Mouse (Mus musculus): ENCODE measurements around the gene Vps9d1. TPM values are rescaled to one million over a fixed set of nuclear protein-coding genes. Genes with fewer than 3 reads are reported as not detected.
"Not testable (repeated sequence)": the region's sequence is repeated elsewhere in the genome, so short reads cannot be mapped to it uniquely, and the experiment has no call there.

Vps9d1 gene
- 58.8 and 66.6 TPM in 2 replicates for polyA plus RNA-seq (2015; fragmentation: Nextera tagmentation; extraction: Ambion mirVana)

- Histone ChIP-seq H3K27ac (replicated peaks) (peak within 1 kb of the TSS; percentile 91), H3K27me3 (no peaks in the 10 kb centered on the region), H3K4me1 (replicated peaks) (peaks cover 32% of the 10 kb centered on the region), H3K9ac (peak within 1 kb of the TSS; percentile 90), H3K36me3 (peaks cover 40% of the 10 kb centered on the region), H3K9me3 (no peaks in the 10 kb centered on the region), H3K4me2 (peak within 1 kb of the TSS; percentile 92), H3K4me3 (peak within 1 kb of the TSS; percentile 84)
- peak; percentile 95 for ATAC-seq (ENCODE audit: low FRiP score, low read depth)
- under 1% methylated on average over 83 of the region's 99 CpGs for WGBS
Observed at GRCm38 (mm10) chr8:123254099-123254885, at the start of gene Vps9d1, which contains the start of gene Zfp276. Gene Vps9d1, minus strand, starts transcription at chr8:123254348. Gene Zfp276, plus strand, starts transcription at chr8:123254195.

- ATAC-seq (ENCODE audit: low FRiP score, low read depth): no peak
- 94% methylated on average over 11 of the region's 11 CpGs for WGBS
- Histone ChIP-seq H3K9ac (no peak overlapping the region), H3K27me3 (no peaks in the 10 kb centered on the region), H3K9me3 (no peaks in the 10 kb centered on the region), H3K4me2 (no peak overlapping the region), H3K27ac (replicated peaks) (no peak overlapping the region), H3K4me1 (replicated peaks) (no peaks in the 10 kb centered on the region), H3K4me3 (no peak overlapping the region), H3K36me3 (no peaks in the 10 kb centered on the region)
Observed at GRCm38 (mm10) chr8:123298301-123298700, 44.2 kb upstream of the Vps9d1 start.

- Histone ChIP-seq H3K27ac (replicated peaks) (no peak overlapping the region), H3K27me3 (no peaks in the 10 kb centered on the region), H3K36me3 (no peaks in the 10 kb centered on the region), H3K4me3 (no peak overlapping the region), H3K4me1 (replicated peaks) (no peaks in the 10 kb centered on the region), H3K9ac (no peak overlapping the region), H3K4me2 (no peak overlapping the region), H3K9me3 (no peaks in the 10 kb centered on the region)
- WGBS: 86% methylated on average over 2 of the region's 2 CpGs
- ATAC-seq (ENCODE audit: low FRiP score, low read depth): no peak
Observed at GRCm38 (mm10) chr8:123292785-123293184, 38.6 kb upstream of the Vps9d1 start.

GRCm38 (mm10) chr8:123292281-123292680 lies 38.1 kb upstream of the Vps9d1 start:
- 98% methylated on average over 3 of the region's 3 CpGs for WGBS
- no peaks in the 10 kb centered on the region for H3K4me1 ChIP-seq (replicated peaks)
- no peak overlapping the region for H3K27ac ChIP-seq (replicated peaks)
- ATAC-seq (ENCODE audit: low FRiP score, low read depth): no peak
- H3K9me3 ChIP-seq: no peaks in the 10 kb centered on the region
- H3K4me2 ChIP-seq: no peak overlapping the region
- H3K27me3 ChIP-seq: no peaks in the 10 kb centered on the region
- H3K4me3 ChIP-seq: no peak overlapping the region
- H3K9ac ChIP-seq: no peak overlapping the region
- H3K36me3 ChIP-seq: no peaks in the 10 kb centered on the region

- 93% methylated on average over 8 of the region's 8 CpGs for WGBS
Observed at GRCm38 (mm10) chr8:123291716-123292115, 37.6 kb upstream of the Vps9d1 start.

GRCm38 (mm10) chr8:123290679-123291078 lies 36.5 kb upstream of the Vps9d1 start:
- 90% methylated on average over 8 of the region's 8 CpGs for WGBS
- no peak overlapping the region for H3K27ac ChIP-seq (replicated peaks)
- no peaks in the 10 kb centered on the region for H3K4me1 ChIP-seq (replicated peaks)
- ATAC-seq (ENCODE audit: low FRiP score, low read depth): no peak
- H3K9me3 ChIP-seq: no peaks in the 10 kb centered on the region
- H3K4me2 ChIP-seq: no peak overlapping the region
- no peak overlapping the region for H3K4me3 ChIP-seq
- no peaks in the 10 kb centered on the region for H3K36me3 ChIP-seq
- H3K9ac ChIP-seq: no peak overlapping the region
- no peaks in the 10 kb centered on the region for H3K27me3 ChIP-seq

More at GRCm38 (mm10) chr8:123291716-123292115, 37.6 kb upstream of the Vps9d1 start:
- H3K4me2 ChIP-seq: no peak overlapping the region
- no peaks in the 10 kb centered on the region for H3K36me3 ChIP-seq
- no peak overlapping the region for H3K9ac ChIP-seq
- no peak overlapping the region for H3K27ac ChIP-seq (replicated peaks)
- ATAC-seq (ENCODE audit: low FRiP score, low read depth): no peak
- H3K9me3 ChIP-seq: no peaks in the 10 kb centered on the region
- H3K4me3 ChIP-seq: no peak overlapping the region
- H3K27me3 ChIP-seq: no peaks in the 10 kb centered on the region
- H3K4me1 ChIP-seq (replicated peaks): no peaks in the 10 kb centered on the region

GRCm38 (mm10) chr8:123290166-123290565 lies 36.0 kb upstream of the Vps9d1 start:
- Histone ChIP-seq H3K4me2 (no peak overlapping the region), H3K9ac (no peak overlapping the region), H3K36me3 (no peaks in the 10 kb centered on the region), H3K9me3 (no peaks in the 10 kb centered on the region), H3K27me3 (no peaks in the 10 kb centered on the region), H3K4me3 (no peak overlapping the region), H3K27ac (replicated peaks) (no peak overlapping the region), H3K4me1 (replicated peaks) (no peaks in the 10 kb centered on the region)
- WGBS: 81% methylated on average over 4 of the region's 4 CpGs
- ATAC-seq (ENCODE audit: low FRiP score, low read depth): no peak

- Histone ChIP-seq H3K4me2 (no peak overlapping the region), H3K27ac (replicated peaks) (no peak overlapping the region), H3K9ac (no peak overlapping the region), H3K27me3 (no peaks in the 10 kb centered on the region), H3K4me1 (replicated peaks) (no peaks in the 10 kb centered on the region), H3K4me3 (no peak overlapping the region), H3K9me3 (no peaks in the 10 kb centered on the region), H3K36me3 (no peaks in the 10 kb centered on the region)
- no peak for ATAC-seq (ENCODE audit: low FRiP score, low read depth)
- WGBS: 94% methylated on average over 17 of the region's 17 CpGs
Observed at GRCm38 (mm10) chr8:123287362-123287761, 33.2 kb upstream of the Vps9d1 start.

- no peak for ATAC-seq (ENCODE audit: low FRiP score, low read depth)
- H3K27ac ChIP-seq (replicated peaks): no peak overlapping the region
- WGBS: 93% methylated on average over 5 of the region's 5 CpGs
Observed at GRCm38 (mm10) chr8:123284493-123284892, 30.3 kb upstream of the Vps9d1 start.

GRCm38 (mm10) chr8:123283991-123284390 lies 29.8 kb upstream of the Vps9d1 start:
- Histone ChIP-seq H3K4me2 (no peak overlapping the region), H3K27me3 (no peaks in the 10 kb centered on the region), H3K9ac (no peak overlapping the region), H3K36me3 (no peaks in the 10 kb centered on the region), H3K4me1 (replicated peaks) (no peaks in the 10 kb centered on the region), H3K9me3 (no peaks in the 10 kb centered on the region), H3K27ac (replicated peaks) (no peak overlapping the region), H3K4me3 (no peak overlapping the region)
- no peak for ATAC-seq (ENCODE audit: low FRiP score, low read depth)
- WGBS: 92% methylated on average over 7 of the region's 7 CpGs

More at GRCm38 (mm10) chr8:123284493-123284892, 30.3 kb upstream of the Vps9d1 start:
- Histone ChIP-seq H3K9ac (no peak overlapping the region), H3K36me3 (no peaks in the 10 kb centered on the region), H3K9me3 (no peaks in the 10 kb centered on the region), H3K4me2 (no peak overlapping the region), H3K4me3 (no peak overlapping the region), H3K4me1 (replicated peaks) (no peaks in the 10 kb centered on the region), H3K27me3 (no peaks in the 10 kb centered on the region)

GRCm38 (mm10) chr8:123282994-123283393 lies 28.8 kb upstream of the Vps9d1 start:
- not testable (repeated sequence) for H3K4me2 ChIP-seq; H3K9ac ChIP-seq; ATAC-seq (ENCODE audit: low FRiP score, low read depth); H3K27ac ChIP-seq (replicated peaks); H3K9me3 ChIP-seq; H3K4me3 ChIP-seq; H3K36me3 ChIP-seq; H3K4me1 ChIP-seq (replicated peaks); H3K27me3 ChIP-seq
- 90% methylated on average over 6 of the region's 6 CpGs for WGBS

- Histone ChIP-seq H3K9me3 (no peaks in the 10 kb centered on the region), H3K4me2 (no peak overlapping the region), H3K27ac (replicated peaks) (no peak overlapping the region), H3K27me3 (no peaks in the 10 kb centered on the region), H3K4me1 (replicated peaks) (no peaks in the 10 kb centered on the region), H3K9ac (no peak overlapping the region), H3K4me3 (no peak overlapping the region), H3K36me3 (no peaks in the 10 kb centered on the region)
- WGBS: 88% methylated on average over 13 of the region's 13 CpGs
- ATAC-seq (ENCODE audit: low FRiP score, low read depth): no peak
Observed at GRCm38 (mm10) chr8:123280302-123281094, 26.4 kb upstream of the Vps9d1 start.

Data from hindbrain, embryonic 15.5 days (tissue).